12 mouse cellular contexts compared by ENCODE assay signal in genomic region chr7:67440806-67441205, GRCm38 (mm10).
DNase-seq lines count a peak whose midpoint lies in the region; ATAC-seq lines count a peak whose summit lies in the region.
"Had no signal": no experiment of that assay in that cellular context is flagged by ENCODE, and none has a peak within 500 bp of the region (broad histone marks: within the 10 kb centered on the region; RNA-seq: fewer than 3 reads in every experiment).

No protein-coding gene starts in this region.

- WGBS in forebrain, embryonic 14.5 days = 79% methylated on average over 8 of the region's 8 CpGs
- WGBS in forebrain, embryonic 12.5 days = 94% methylated on average over 8 of the region's 8 CpGs
- 94% methylated on average over 8 of the region's 8 CpGs for whole genome bisulfite sequencing in midbrain, embryonic 11.5 days
- 91% methylated on average over 8 of the region's 8 CpGs for WGBS in midbrain, embryonic 14.5 days

- no peaks in the 10 kb centered on the region for H3K36me3 ChIP-seq in forebrain, embryonic 14.5 days (ENCODE audit: control insufficient read depth, insufficient read depth, low read length)
- H3K36me3 ChIP-seq in forebrain, embryonic 12.5 days (replicated peaks) = no peaks in the 10 kb centered on the region
- no peaks in the 10 kb centered on the region for H3K36me3 ChIP-seq in midbrain, embryonic 11.5 days (ENCODE audit: control insufficient read depth, insufficient read depth, low read length)
- no peaks in the 10 kb centered on the region for H3K36me3 ChIP-seq in midbrain, embryonic 14.5 days (ENCODE audit: control insufficient read depth, insufficient read depth, low read length)

- H3K9me3 ChIP-seq in forebrain, embryonic 14.5 days (replicated peaks; ENCODE audit: control insufficient read depth, low read length) = no peaks in the 10 kb centered on the region
- H3K9me3 ChIP-seq in forebrain, embryonic 12.5 days = no peaks in the 10 kb centered on the region
- H3K9me3 ChIP-seq in midbrain, embryonic 11.5 days (ENCODE audit: control insufficient read depth, low read length) = no peaks in the 10 kb centered on the region
- H3K9me3 ChIP-seq in midbrain, embryonic 14.5 days (ENCODE audit: control insufficient read depth, low read length) = no peaks in the 10 kb centered on the region

- H3K4me3 ChIP-seq in forebrain, embryonic 14.5 days (ENCODE audit: low read depth, low read length) = no peak overlapping the region
- H3K4me3 ChIP-seq in forebrain, embryonic 12.5 days (replicated peaks) = no peak overlapping the region
- H3K4me3 ChIP-seq in midbrain, embryonic 11.5 days (ENCODE audit: low read depth, low read length) = no peak overlapping the region
- H3K4me3 ChIP-seq in midbrain, embryonic 14.5 days (replicated peaks; ENCODE audit: low read depth, low read length) = no peak overlapping the region

- peak; percentile 18; the same call in 1 of the 2 replicates for ATAC-seq in forebrain, embryonic 14.5 days
- ATAC-seq in forebrain, embryonic 12.5 days (ENCODE audit: low FRiP score) = no peak
- no peak for ATAC-seq in midbrain, embryonic 11.5 days (ENCODE audit: low FRiP score)
- ATAC-seq in midbrain, embryonic 14.5 days (ENCODE audit: low FRiP score, low TSS enrichment) = no peak
- no peak for ATAC-seq in CD4-positive, CD25-positive, alpha-beta regulatory T cell, adult 4 months
- ATAC-seq: activated CD4-positive, CD25-positive, alpha-beta regulatory T cell, adult 4 months; intestine, postnatal 0 days had no signal

- H3K9ac ChIP-seq in forebrain, embryonic 14.5 days (ENCODE audit: low read length) = no peak overlapping the region
- no peak overlapping the region for H3K9ac ChIP-seq in forebrain, embryonic 12.5 days
- H3K9ac ChIP-seq in midbrain, embryonic 11.5 days (ENCODE audit: low read length) = no peak overlapping the region
- no peak overlapping the region for H3K9ac ChIP-seq in midbrain, embryonic 14.5 days (replicated peaks; ENCODE audit: low read length)

- no peaks in the 10 kb centered on the region for H3K27me3 ChIP-seq in forebrain, embryonic 14.5 days (replicated peaks; ENCODE audit: control insufficient read depth, insufficient read depth, low read length)
- peaks cover 6% of the 10 kb centered on the region; the same call in 1 of the 2 replicates for H3K27me3 ChIP-seq in forebrain, embryonic 12.5 days
- H3K27me3 ChIP-seq in midbrain, embryonic 11.5 days (ENCODE audit: control insufficient read depth, insufficient read depth, low read length) = no peaks in the 10 kb centered on the region
- H3K27me3 ChIP-seq in midbrain, embryonic 14.5 days (ENCODE audit: control insufficient read depth, insufficient read depth, low read length) = no peaks in the 10 kb centered on the region

- H3K27ac ChIP-seq in forebrain, embryonic 14.5 days (ENCODE audit: low read depth, low read length) = peak overlapping the region; percentile 21; the same call in 1 of the 2 replicates
- no peak overlapping the region for H3K27ac ChIP-seq in forebrain, embryonic 12.5 days
- no peak overlapping the region for H3K27ac ChIP-seq in midbrain, embryonic 11.5 days (ENCODE audit: low read depth, low read length)
- no peak overlapping the region for H3K27ac ChIP-seq in midbrain, embryonic 14.5 days (replicated peaks; ENCODE audit: low read depth, low read length)

- H3K4me2 ChIP-seq in forebrain, embryonic 14.5 days (ENCODE audit: low read length) = no peak overlapping the region
- no peak overlapping the region for H3K4me2 ChIP-seq in forebrain, embryonic 12.5 days
- H3K4me2 ChIP-seq in midbrain, embryonic 11.5 days = no peak overlapping the region
- H3K4me2 ChIP-seq in midbrain, embryonic 14.5 days (ENCODE audit: low read length) = no peak overlapping the region

- DNase-seq in forebrain, embryonic 14.5 days (ENCODE audit: low spot score) = peak; percentile 84
- DNase-seq in midbrain, embryonic 11.5 days (ENCODE audit: low spot score, missing footprints) = peak; percentile 8
- DNase-seq in midbrain, embryonic 14.5 days = no peak
- DNase-seq in layer of hippocampus, adult 9-11 months = peak; percentile 88
- peak; percentile 72 for DNase-seq in thymus, postnatal 14 days
- DNase-seq in T-cell, adult 2 months (ENCODE audit: low spot score) = no peak
- DNase-seq: heart, postnatal 36 days; liver had no signal

- H3K4me1 ChIP-seq in forebrain, embryonic 14.5 days (ENCODE audit: control insufficient read depth, insufficient read depth, low read length) = peaks cover 29% of the 10 kb centered on the region
- H3K4me1 ChIP-seq in forebrain, embryonic 12.5 days = peaks cover 37% of the 10 kb centered on the region
- peaks cover 14% of the 10 kb centered on the region for H3K4me1 ChIP-seq in midbrain, embryonic 11.5 days (ENCODE audit: control insufficient read depth, insufficient read depth, low read length)
- peaks cover 28% of the 10 kb centered on the region for H3K4me1 ChIP-seq in midbrain, embryonic 14.5 days (ENCODE audit: control insufficient read depth, insufficient read depth, low read length)

Comparison
In these comparisons a context has a peak if more than half of its experiments do, and no peak if none do; other contexts are left out.
1. DNase-seq: peak in forebrain, embryonic 14.5 days (single experiment), midbrain, embryonic 11.5 days (single experiment), layer of hippocampus, adult 9-11 months (single experiment) and thymus, postnatal 14 days (single experiment); none in midbrain, embryonic 14.5 days (single experiment) and T-cell, adult 2 months (single experiment).